Mouse (Mus musculus) megakaryocyte, embryonic 14.5 days (primary cell): Measurements from ENCODE around the gene Gm42906.

Source experiments
- FLI1 ChIP-seq: IDR thresholded peaks from 2 replicates; pipeline ENCODE4 v1.6.1; 2012; ENCODE audit warnings: low read length, inconsistent platforms, mixed read lengths
- GATA1 ChIP-seq: IDR thresholded peaks from 3 replicates; pipeline ENCODE4 v1.6.1; 2012; ENCODE audit warnings: mixed read lengths, low read length, inconsistent platforms, borderline replicate concordance

DNA sequence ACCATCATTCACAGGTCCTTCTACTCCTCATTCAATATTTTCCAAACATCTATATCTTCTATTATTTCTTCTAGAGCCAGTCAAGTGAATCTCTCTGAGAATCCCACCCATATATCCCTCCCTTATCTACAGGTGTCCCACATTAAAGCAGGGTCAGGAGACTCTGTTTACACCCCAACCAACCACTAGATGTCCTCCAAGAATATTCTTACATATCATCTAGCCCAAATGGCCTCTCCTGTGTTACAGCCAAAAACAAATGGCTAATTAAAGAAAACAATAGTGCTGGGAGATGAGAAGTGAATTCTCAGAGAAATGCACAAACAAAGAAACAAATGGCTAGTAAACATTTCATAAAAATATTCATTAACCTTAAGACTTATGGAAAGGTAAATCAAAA, 17.7 kb upstream of the Gm42906 start:
- TF ChIP-seq GATA1 = no peak
- no peak for TF ChIP-seq FLI1
